Mouse (Mus musculus): ENCODE measurements around the gene Mup4.
A peak's percentile ranks its signal among the peaks of the same experiment; 100 is the strongest.
"Not testable (repeated sequence)": the region's sequence is repeated elsewhere in the genome, so short reads cannot be mapped to it uniquely, and the experiment has no call there.

Gene Mup4

GRCm38 (mm10) chr4:59960610-59961009, at the start of gene Mup4:
Gene Mup4 (minus strand): TSS chr4:59960710.
- no peak for DNase-seq (ENCODE audit: low read depth, low spot score)

GRCm38 (mm10) chr4:59997894-59998293, 37.4 kb upstream of the Mup4 start:
- DNase-seq (ENCODE audit: low read depth, low spot score), result not testable (repeated sequence)

DNA sequence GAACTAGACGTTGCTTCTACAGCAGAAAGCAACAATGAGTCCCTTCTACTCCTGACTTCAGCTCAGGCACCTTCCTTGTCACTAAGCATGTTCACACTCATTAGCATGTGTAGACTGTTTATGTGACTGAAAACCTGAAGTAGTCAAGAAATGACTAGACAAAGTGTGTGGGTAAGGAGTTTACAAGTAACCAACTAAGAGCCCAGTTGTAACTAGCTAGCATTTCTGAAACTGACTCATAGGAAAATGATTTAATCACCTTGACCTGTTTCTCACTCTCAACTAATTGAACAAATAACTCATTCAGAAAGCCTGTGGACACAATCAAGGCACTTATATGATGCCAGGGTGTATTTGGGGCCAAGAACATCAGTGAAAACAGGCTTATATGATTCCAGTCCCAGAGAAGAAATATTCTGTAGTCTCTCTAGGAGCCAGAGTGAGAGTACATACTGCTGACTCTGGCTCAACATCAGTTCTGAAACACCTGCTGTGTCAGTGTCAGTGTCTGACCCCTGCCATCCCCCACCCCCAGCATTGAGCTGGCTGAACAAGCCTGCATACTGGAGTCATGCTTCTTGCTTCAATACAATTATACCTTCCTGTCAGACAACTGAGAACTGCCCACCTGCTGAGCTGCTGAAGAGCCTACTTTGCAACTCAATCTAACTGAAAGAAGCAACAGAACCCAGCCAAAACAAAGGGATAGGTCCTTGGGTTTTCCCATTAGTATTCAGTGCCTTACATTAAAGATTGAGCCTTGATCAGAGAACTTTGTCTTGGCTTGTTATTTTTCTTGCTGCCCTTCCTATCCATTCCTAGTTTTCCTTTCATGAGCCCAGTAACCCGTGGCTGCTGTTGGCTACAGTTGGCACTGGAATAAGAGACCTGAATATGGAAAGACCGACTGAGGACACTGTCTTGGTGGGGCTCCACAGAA, 3.2 kb upstream of the Mup4 start, which contains the start of gene Mup6:
Mup6 (plus strand) TSS at position 890 of the 940 bp plus-strand sequence.
- no peak for DNase-seq (ENCODE audit: low read depth, low spot score)

DNA sequence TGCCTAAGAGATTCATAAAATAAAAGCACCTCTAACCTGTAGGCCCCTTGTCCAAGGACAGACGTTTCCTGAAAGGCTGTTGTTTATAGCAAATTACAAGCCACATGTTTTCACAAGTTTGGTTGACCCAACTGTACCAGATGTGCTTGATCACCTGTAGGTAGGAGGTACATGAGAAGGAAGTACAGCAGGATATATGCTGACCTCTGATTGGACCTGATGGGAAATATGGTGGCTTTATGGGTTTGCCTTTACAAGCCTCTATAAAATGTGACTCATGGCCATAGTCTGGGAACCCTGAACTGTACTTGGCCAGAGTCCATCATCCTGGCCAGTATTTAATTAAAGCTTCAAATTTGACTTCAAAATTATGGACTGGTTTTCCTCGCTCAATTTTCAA, 23.0 kb downstream of the Mup4 start:
- no peak for DNase-seq (ENCODE audit: low read depth, low spot score)

- DNase-seq (ENCODE audit: low read depth, low spot score), result peak; percentile 92
Observed at GRCm38 (mm10) chr4:59932505-59933281, 27.8 kb downstream of the Mup4 start.

DNA sequence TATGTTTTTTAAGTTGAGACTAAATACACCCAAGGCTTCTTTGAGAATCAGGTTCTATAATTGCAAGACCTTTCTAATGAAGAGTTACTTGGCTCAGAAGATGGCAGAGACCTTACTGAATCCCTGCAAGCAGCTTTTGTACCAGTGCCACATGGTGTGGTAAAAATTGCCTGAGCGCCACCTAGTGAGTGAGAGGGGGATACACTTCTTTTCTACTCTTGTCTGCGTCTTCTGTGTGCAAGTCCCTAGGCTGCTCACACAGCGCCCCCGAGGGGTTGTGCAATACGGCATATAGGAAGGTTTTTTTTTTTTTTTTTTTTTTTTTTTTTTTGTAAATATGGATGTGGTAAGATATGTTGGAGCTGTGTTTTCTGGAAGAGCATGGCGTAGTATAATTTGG, 32.2 kb downstream of the Mup4 start:
- peak; percentile 92 for DNase-seq (ENCODE audit: low read depth, low spot score)

DNA sequence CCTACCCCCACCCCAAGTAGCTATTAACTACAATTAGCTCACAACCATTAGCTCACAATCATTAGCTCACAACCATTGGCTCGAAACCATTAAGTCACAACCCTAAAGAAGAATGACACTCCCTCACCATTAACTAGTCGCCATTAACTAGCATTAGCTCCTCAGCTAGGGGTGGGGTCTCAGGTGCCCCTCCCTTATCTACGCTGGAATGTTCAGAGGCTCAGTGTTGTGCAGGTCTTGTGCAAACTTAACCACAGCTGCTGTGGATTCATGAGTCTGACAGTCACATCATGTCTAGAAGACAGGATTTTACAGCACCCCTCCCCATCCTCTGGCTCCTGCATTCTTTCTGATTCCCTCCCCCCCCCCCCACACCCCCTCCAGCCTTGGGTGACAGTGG, 32.8 kb downstream of the Mup4 start:
- DNase-seq (ENCODE audit: low read depth, low spot score), result no peak

DNA sequence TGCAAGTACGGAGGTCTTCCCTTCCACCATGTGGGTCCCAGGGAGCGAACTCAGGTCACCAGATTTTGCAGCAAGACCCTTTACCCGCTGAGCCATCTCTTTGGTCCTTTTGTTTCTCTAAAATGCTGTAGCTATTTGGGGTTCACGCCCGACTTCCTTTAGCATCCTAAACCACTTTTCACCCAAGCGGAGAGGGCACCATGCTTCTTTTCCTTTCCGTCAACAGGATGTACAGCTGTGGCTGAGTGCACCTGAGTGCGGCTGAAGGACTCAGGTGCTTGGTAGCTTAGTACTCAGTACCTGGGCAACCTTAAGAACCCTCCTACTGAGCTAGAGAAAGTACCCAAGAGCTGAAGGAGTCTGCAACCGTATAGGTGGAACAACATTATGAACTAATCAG, 35.4 kb downstream of the Mup4 start:
- peak; percentile 53 for DNase-seq (ENCODE audit: low read depth, low spot score)

- DNase-seq (ENCODE audit: low read depth, low spot score), result no peak
Observed at GRCm38 (mm10) chr4:59917966-59918365, 42.5 kb downstream of the Mup4 start.

DNA sequence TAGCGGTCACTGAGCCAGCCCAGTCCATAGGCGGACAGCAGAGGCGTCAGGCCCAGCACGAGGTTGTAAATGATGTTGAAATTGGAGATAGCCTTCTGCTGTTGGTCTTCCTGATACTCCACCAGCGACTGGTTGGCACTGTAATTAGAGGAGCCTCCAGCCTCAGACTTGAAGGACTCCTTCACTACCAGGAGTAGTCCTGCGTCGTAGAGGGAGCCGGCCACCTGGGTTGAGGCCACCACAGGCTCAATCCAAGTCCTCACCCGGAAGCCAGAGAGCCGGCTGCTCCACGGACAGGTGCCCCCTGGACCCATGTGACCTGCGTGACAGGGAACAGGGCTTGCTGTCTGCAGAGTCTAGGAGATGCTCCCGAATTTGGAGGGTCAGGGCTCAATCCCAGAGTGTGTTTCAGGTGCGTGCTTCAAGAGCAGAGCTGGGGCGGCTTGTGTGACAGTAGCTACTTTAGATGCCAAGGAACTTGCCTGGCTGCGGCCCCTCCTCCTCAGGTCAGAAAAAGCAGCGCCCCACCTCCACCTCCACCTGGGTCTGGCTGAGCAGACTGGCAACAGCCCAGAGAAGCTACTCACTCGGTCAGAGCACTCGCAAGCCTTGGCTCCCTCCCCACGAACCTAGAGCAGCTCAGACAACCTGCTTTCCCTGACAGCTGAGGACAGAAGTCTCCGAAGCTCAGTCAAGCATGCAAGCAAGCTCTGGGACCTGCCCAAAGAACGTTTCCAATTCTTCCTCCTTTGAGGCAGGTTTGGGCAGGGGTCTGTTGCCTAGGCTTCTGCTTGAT, 45.7 kb downstream of the Mup4 start, which contains the start of gene Slc46a2:
Slc46a2 (minus strand) TSS at position 449 of the 796 bp plus-strand sequence.
- DNase-seq (ENCODE audit: low read depth, low spot score), result no peak

- no peak for DNase-seq (ENCODE audit: low read depth, low spot score)
Observed at GRCm38 (mm10) chr4:59908785-59909184, 51.7 kb downstream of the Mup4 start.

- DNase-seq (ENCODE audit: low read depth, low spot score), result no peak
Observed at GRCm38 (mm10) chr4:59907657-59908230, 52.8 kb downstream of the Mup4 start.

- DNase-seq (ENCODE audit: low read depth, low spot score), result no peak
Observed at GRCm38 (mm10) chr4:59907092-59907491, 53.4 kb downstream of the Mup4 start.
